Mouse (Mus musculus): ENCODE measurements at regions not wholly inside any gene's neighbourhood (a gene's known extent, or its start where the extent isn't known, plus 50 kb on each side); places are given as distances from the start of the nearest gene placed in this dataset.

- Histone ChIP-seq H3K9me3 (no peaks in the 10 kb centered on the region), H3K27ac (no peak overlapping the region), H3K36me3 (no peaks in the 10 kb centered on the region), H3K4me3 (replicated peaks) (no peak overlapping the region), H3K9ac (replicated peaks) (no peak overlapping the region), H3K27me3 (no peaks in the 10 kb centered on the region; the same call in 1 of the 2 replicates), H3K4me2 (replicated peaks) (no peak overlapping the region), H3K4me1 (replicated peaks) (peaks cover 4% of the 10 kb centered on the region)
- ATAC-seq, result no peak
- 92% methylated on average over 4 of the region's 4 CpGs for WGBS
Observed at GRCm38 (mm10) chr4:84218961-84219360, 456.1 kb downstream of the Bnc2 start.

- ATAC-seq, result no peak
- no peak overlapping the region for H3K4me2 ChIP-seq (replicated peaks)
- no peak overlapping the region for H3K9ac ChIP-seq (replicated peaks)
- H3K27ac ChIP-seq, result no peak overlapping the region
- H3K4me3 ChIP-seq (replicated peaks), result no peak overlapping the region
- no peaks in the 10 kb centered on the region; the same call in 1 of the 2 replicates for H3K27me3 ChIP-seq
- H3K9me3 ChIP-seq, result no peaks in the 10 kb centered on the region
- peaks cover 4% of the 10 kb centered on the region for H3K4me1 ChIP-seq (replicated peaks)
- WGBS, result 35% methylated on average over 4 of the region's 4 CpGs
- H3K36me3 ChIP-seq, result no peaks in the 10 kb centered on the region
Observed at GRCm38 (mm10) chr4:84222057-84222717, 452.9 kb downstream of the Bnc2 start.

- H3K27me3 ChIP-seq, result no peaks in the 10 kb centered on the region; the same call in 1 of the 2 replicates
- H3K4me3 ChIP-seq (replicated peaks), result no peak overlapping the region
- no peak overlapping the region for H3K9ac ChIP-seq (replicated peaks)
- no peak for ATAC-seq
- WGBS, result 71% methylated on average over 11 of the region's 11 CpGs
- peaks cover 4% of the 10 kb centered on the region for H3K4me1 ChIP-seq (replicated peaks)
- H3K27ac ChIP-seq, result no peak overlapping the region
- no peak overlapping the region for H3K4me2 ChIP-seq (replicated peaks)
- H3K9me3 ChIP-seq, result no peaks in the 10 kb centered on the region
- H3K36me3 ChIP-seq, result no peaks in the 10 kb centered on the region
Observed at GRCm38 (mm10) chr4:84222805-84223335, 452.2 kb downstream of the Bnc2 start.

- Histone ChIP-seq H3K4me2 (replicated peaks) (no peak overlapping the region), H3K9me3 (no peaks in the 10 kb centered on the region), H3K36me3 (no peaks in the 10 kb centered on the region), H3K27ac (no peak overlapping the region), H3K9ac (replicated peaks) (no peak overlapping the region), H3K27me3 (no peaks in the 10 kb centered on the region; the same call in 1 of the 2 replicates), H3K4me1 (replicated peaks) (peaks cover 4% of the 10 kb centered on the region), H3K4me3 (replicated peaks) (no peak overlapping the region)
- ATAC-seq, result no peak
- WGBS, result 78% methylated on average over 6 of the region's 6 CpGs
Observed at GRCm38 (mm10) chr4:84224556-84224955, 450.5 kb downstream of the Bnc2 start.

All from midbrain, embryonic 13.5 days (tissue).